Comparison of ENCODE assay signal across 12 mouse cellular contexts in the genomic region with DNA sequence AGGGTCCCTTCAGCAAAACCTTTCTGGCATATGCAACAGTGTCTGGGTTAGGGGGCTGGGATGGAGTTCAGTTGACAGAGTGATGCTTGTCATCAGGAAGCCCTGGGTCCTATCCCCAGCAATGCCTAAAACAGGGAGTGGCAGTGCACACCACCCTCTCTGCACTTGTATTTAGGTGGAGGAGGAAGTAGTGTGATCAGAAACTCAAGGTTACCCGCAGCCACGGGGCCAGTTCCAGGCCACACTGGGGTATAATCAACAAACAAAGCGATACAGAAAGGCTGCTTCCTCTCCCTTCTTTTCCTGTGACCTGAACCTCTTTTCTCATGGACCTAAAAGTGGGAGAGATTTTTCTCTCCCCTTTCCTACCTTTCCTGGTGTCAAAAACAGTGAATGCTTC.
DNase-seq lines count a peak whose midpoint lies in the region; ATAC-seq and TF ChIP-seq lines count a peak whose summit lies in the region.
"Had no signal": no experiment of that assay in that cellular context is flagged by ENCODE, and none has a peak within 500 bp of the region (broad histone marks: within the 10 kb centered on the region; RNA-seq: fewer than 3 reads in every experiment).

No protein-coding gene starts in this region.

- H3K27me3 ChIP-seq in heart, embryonic 11.5 days (ENCODE audit: control insufficient read depth, insufficient read depth, low read length) = no peaks in the 10 kb centered on the region
- no peaks in the 10 kb centered on the region for H3K27me3 ChIP-seq in neural tube, embryonic 13.5 days
- no peaks in the 10 kb centered on the region for H3K27me3 ChIP-seq in stomach, postnatal 0 days (ENCODE audit: control insufficient read depth, insufficient read depth, low read length)

- peaks cover 6% of the 10 kb centered on the region; the same call in 1 of the 2 replicates for H3K36me3 ChIP-seq in heart, embryonic 11.5 days (ENCODE audit: control insufficient read depth, insufficient read depth, low read length)
- H3K36me3 ChIP-seq in neural tube, embryonic 13.5 days = peaks cover 20% of the 10 kb centered on the region
- 0 out of 2 replicates have a peak, but pooled peaks cover 3% of the 10 kb centered on the region for H3K36me3 ChIP-seq in stomach, postnatal 0 days (ENCODE audit: control insufficient read depth, insufficient read depth, low read length)

- no peak overlapping the region for H3K4me3 ChIP-seq in heart, embryonic 11.5 days (ENCODE audit: low read depth, low read length)
- no peak overlapping the region for H3K4me3 ChIP-seq in neural tube, embryonic 13.5 days
- H3K4me3 ChIP-seq in stomach, postnatal 0 days (ENCODE audit: low read depth, low read length) = no peak overlapping the region
- H3K4me3 ChIP-seq: forebrain, embryonic 10.5 days had no signal

- H3K4me2 ChIP-seq in heart, embryonic 11.5 days = no peak overlapping the region
- no peak overlapping the region for H3K4me2 ChIP-seq in neural tube, embryonic 13.5 days
- H3K4me2 ChIP-seq in stomach, postnatal 0 days (replicated peaks; ENCODE audit: low read depth) = no peak overlapping the region

- no peak for ATAC-seq in heart, embryonic 11.5 days (replicated peaks; ENCODE audit: insufficient number of reproducible peaks, low FRiP score, low TSS enrichment)
- ATAC-seq in neural tube, embryonic 13.5 days (ENCODE audit: low read depth) = no peak
- peak; percentile 24 for ATAC-seq in inflammation-experienced regulatory T-cells, adult 6 months
- no peak for ATAC-seq in stomach, postnatal 0 days (ENCODE audit: low FRiP score, low TSS enrichment)
- ATAC-seq: lung, postnatal 0 days had no signal

- intact Hi-C loops in heart, postnatal 10 days (cut with DNase I) = no loop called here

- TF ChIP-seq EP300 in stomach, postnatal 0 days (optimal IDR thresholded peaks at IDR 0.05) = no peak

- H3K9me3 ChIP-seq in heart, embryonic 11.5 days (replicated peaks; ENCODE audit: control insufficient read depth, low read length) = no peaks in the 10 kb centered on the region
- no peaks in the 10 kb centered on the region for H3K9me3 ChIP-seq in neural tube, embryonic 13.5 days
- no peaks in the 10 kb centered on the region for H3K9me3 ChIP-seq in stomach, postnatal 0 days (ENCODE audit: control insufficient read depth, low read length)
- H3K9me3 ChIP-seq: forebrain, embryonic 10.5 days had no signal

- DNase-seq in heart, postnatal 10 days = no peak
- no peak for DNase-seq in neural tube, embryonic 10.5 days (ENCODE audit: extremely low spot score, low spot score)
- peak; percentile 27 for DNase-seq in stomach, postnatal 0 days (ENCODE audit: low spot score)
- DNase-seq in layer of hippocampus, adult 18-20 months (ENCODE audit: low spot score in 2 of 2) = no peak
- no peak for DNase-seq in lung, postnatal 4 days
- DNase-seq: cerebellum, adult 18-20 months; thymus, adult 18-20 months had no signal

- H3K9ac ChIP-seq in heart, embryonic 11.5 days (ENCODE audit: low read depth, low read length) = peak overlapping the region; percentile 46; the same call in 1 of the 2 replicates
- no peak overlapping the region for H3K9ac ChIP-seq in neural tube, embryonic 13.5 days
- H3K9ac ChIP-seq in stomach, postnatal 0 days (ENCODE audit: low read length) = no peak overlapping the region

- no peak for TF ChIP-seq CTCF in stomach, postnatal 0 days (IDR thresholded peaks at IDR 0.05; ENCODE audit: low read depth)

- 35% methylated on average over 3 of the region's 3 CpGs for WGBS in heart, embryonic 11.5 days (ENCODE audit: insufficient replicate concordance)
- whole genome bisulfite sequencing in neural tube, embryonic 13.5 days = 76% methylated on average over 3 of the region's 3 CpGs
- WGBS in stomach, postnatal 0 days = 37% methylated on average over 3 of the region's 3 CpGs

- peaks cover 24% of the 10 kb centered on the region for H3K4me1 ChIP-seq in heart, embryonic 11.5 days (ENCODE audit: control insufficient read depth, insufficient read depth, low read length)
- peaks cover 51% of the 10 kb centered on the region for H3K4me1 ChIP-seq in neural tube, embryonic 13.5 days (replicated peaks)
- H3K4me1 ChIP-seq in stomach, postnatal 0 days (replicated peaks; ENCODE audit: control insufficient read depth, insufficient read depth) = no peaks in the 10 kb centered on the region

- 0 out of 2 replicates have a peak overlapping the region, but pooled peaks have one; percentile 35 for H3K27ac ChIP-seq in heart, embryonic 11.5 days (ENCODE audit: low read depth, low read length)
- H3K27ac ChIP-seq in neural tube, embryonic 13.5 days (replicated peaks) = peak overlapping the region; percentile 42; the same call in 1 of the 2 replicates
- H3K27ac ChIP-seq in stomach, postnatal 0 days (replicated peaks) = no peak overlapping the region
- H3K27ac ChIP-seq: forebrain, embryonic 10.5 days had no signal
